Mouse (Mus musculus): ENCODE results near the gene Cfap126. TPM values are rescaled to one million over a fixed set of nuclear protein-coding genes. Genes with fewer than 3 reads are reported as not detected.
"Not testable (repeated sequence)": the region's sequence is repeated elsewhere in the genome, so short reads cannot be mapped to it uniquely, and the experiment has no call there.

The Cfap126 gene
- total RNA-seq (2022): 1 to 10 TPM in 1 of 4 experiments, under 1 TPM in 3; 0.60 to 2.0 (median 0.88) TPM

GRCm38 (mm10) chr1:171113873-171114299 is at the start of gene Cfap126:
TSS of gene Cfap126 (plus strand) at chr1:171113918.
- DNase-seq (ENCODE audit: low spot score): peak; percentile 92

GRCm38 (mm10) chr1:171064491-171065242 is 49.1 kb upstream of the Cfap126 start, which contains the start of gene Fcgr3:
TSS of gene Fcgr3 (minus strand) at chr1:171064935.
- DNase-seq (ENCODE audit: low spot score): peak; percentile 86

- peak; percentile 66 for DNase-seq (ENCODE audit: low spot score)
Observed at GRCm38 (mm10) chr1:171065243-171065587, 48.5 kb upstream of the Cfap126 start.

- not testable (repeated sequence) for DNase-seq (ENCODE audit: low spot score)
Observed at GRCm38 (mm10) chr1:171065768-171066167, 48.0 kb upstream of the Cfap126 start.

- DNase-seq (ENCODE audit: low spot score): not testable (repeated sequence)
Observed at GRCm38 (mm10) chr1:171066583-171066982, 47.1 kb upstream of the Cfap126 start.

GRCm38 (mm10) chr1:171067928-171068327 is 45.8 kb upstream of the Cfap126 start:
- DNase-seq (ENCODE audit: low spot score): not testable (repeated sequence)

- not testable (repeated sequence) for DNase-seq (ENCODE audit: low spot score)
Observed at GRCm38 (mm10) chr1:171069508-171069907, 44.2 kb upstream of the Cfap126 start.

- DNase-seq (ENCODE audit: low spot score): not testable (repeated sequence)
Observed at GRCm38 (mm10) chr1:171070879-171071278, 42.8 kb upstream of the Cfap126 start.

- DNase-seq (ENCODE audit: low spot score): not testable (repeated sequence)
Observed at GRCm38 (mm10) chr1:171071726-171072125, 42.0 kb upstream of the Cfap126 start.

GRCm38 (mm10) chr1:171072217-171072616 is 41.5 kb upstream of the Cfap126 start:
- DNase-seq (ENCODE audit: low spot score): not testable (repeated sequence)

GRCm38 (mm10) chr1:171074283-171074682 is 39.4 kb upstream of the Cfap126 start:
- DNase-seq (ENCODE audit: low spot score): peak; percentile 51

GRCm38 (mm10) chr1:171076176-171076575 is 37.5 kb upstream of the Cfap126 start:
- not testable (repeated sequence) for DNase-seq (ENCODE audit: low spot score)

GRCm38 (mm10) chr1:171077192-171077591 is 36.5 kb upstream of the Cfap126 start:
- not testable (repeated sequence) for DNase-seq (ENCODE audit: low spot score)

GRCm38 (mm10) chr1:171077955-171078354 is 35.8 kb upstream of the Cfap126 start:
- DNase-seq (ENCODE audit: low spot score): peak; percentile 28

- not testable (repeated sequence) for DNase-seq (ENCODE audit: low spot score)
Observed at GRCm38 (mm10) chr1:171078419-171078818, 35.3 kb upstream of the Cfap126 start.

- DNase-seq (ENCODE audit: low spot score): not testable (repeated sequence)
Observed at GRCm38 (mm10) chr1:171079345-171079744, 34.4 kb upstream of the Cfap126 start.

- not testable (repeated sequence) for DNase-seq (ENCODE audit: low spot score)
Observed at GRCm38 (mm10) chr1:171079825-171080224, 33.9 kb upstream of the Cfap126 start.

GRCm38 (mm10) chr1:171081512-171082231 is 32.0 kb upstream of the Cfap126 start:
- DNase-seq (ENCODE audit: low spot score): not testable (repeated sequence)

GRCm38 (mm10) chr1:171085718-171086117 is 28.0 kb upstream of the Cfap126 start:
- no peak for DNase-seq (ENCODE audit: low spot score)

GRCm38 (mm10) chr1:171088237-171088869 is 25.4 kb upstream of the Cfap126 start:
- not testable (repeated sequence) for DNase-seq (ENCODE audit: low spot score)

GRCm38 (mm10) chr1:171089891-171090290 is 23.8 kb upstream of the Cfap126 start:
- no peak for DNase-seq (ENCODE audit: low spot score)

- DNase-seq (ENCODE audit: low spot score): no peak
Observed at GRCm38 (mm10) chr1:171090761-171091160, 23.0 kb upstream of the Cfap126 start.

Measured in heart, adult 8-10 months (tissue).